Mouse (Mus musculus) right cerebral cortex, postnatal 36 days (tissue): ENCODE results near the gene Olfr71.
A peak's percentile ranks its signal among the peaks of the same experiment; 100 is the strongest.

Experiments
- DNase-seq, 2 experiments: peaks; one replicate each; pipeline ENCODE4 v3.0.0; 2022; ENCODE audit warnings: low spot score in 2 of 2, mixed read lengths in 1 of 2

The Olfr71 gene

DNA sequence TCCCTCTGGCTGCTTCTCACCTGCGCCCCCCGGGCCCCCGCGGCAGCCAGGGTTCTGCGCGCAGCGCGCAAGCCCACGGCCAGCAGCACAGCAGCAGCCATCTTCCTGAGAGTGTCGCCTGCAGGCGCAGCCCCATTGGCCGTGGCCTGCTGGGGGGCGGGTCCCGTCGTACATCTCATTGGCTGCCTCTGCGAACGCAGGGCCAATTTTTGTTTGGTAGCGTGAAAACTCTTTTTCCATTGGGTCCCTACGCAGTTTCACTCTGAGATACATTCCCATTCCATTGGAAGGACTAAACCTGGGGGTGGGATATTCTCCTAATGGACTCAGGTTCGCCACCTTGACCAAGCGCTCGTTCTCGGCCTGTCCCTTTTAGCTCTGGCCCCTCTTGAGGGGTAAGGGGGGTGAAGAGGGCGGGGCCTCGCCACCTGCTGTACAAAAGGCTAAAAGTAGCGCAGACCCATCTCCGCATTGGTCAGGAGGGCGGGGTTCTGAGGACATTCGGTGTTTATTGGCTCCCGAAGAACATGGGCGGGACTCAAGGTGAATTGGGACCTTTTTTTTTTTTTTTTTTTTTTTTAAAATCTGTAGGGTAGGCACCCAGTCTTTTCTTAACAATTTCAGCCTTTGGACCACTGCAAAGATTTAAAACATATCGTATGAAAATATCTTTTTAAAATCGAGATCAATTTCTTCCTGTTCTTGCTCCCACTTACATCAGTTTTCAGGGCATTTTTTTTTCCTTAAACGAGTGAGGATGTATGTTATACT lies 53.5 kb downstream of the Olfr71 start, which contains the start of gene Hint2:
Gene Hint2, minus strand, starts transcription at position 128 of the 771 bp plus-strand sequence.
- DNase-seq: peak; percentile 93 to 96

DNA sequence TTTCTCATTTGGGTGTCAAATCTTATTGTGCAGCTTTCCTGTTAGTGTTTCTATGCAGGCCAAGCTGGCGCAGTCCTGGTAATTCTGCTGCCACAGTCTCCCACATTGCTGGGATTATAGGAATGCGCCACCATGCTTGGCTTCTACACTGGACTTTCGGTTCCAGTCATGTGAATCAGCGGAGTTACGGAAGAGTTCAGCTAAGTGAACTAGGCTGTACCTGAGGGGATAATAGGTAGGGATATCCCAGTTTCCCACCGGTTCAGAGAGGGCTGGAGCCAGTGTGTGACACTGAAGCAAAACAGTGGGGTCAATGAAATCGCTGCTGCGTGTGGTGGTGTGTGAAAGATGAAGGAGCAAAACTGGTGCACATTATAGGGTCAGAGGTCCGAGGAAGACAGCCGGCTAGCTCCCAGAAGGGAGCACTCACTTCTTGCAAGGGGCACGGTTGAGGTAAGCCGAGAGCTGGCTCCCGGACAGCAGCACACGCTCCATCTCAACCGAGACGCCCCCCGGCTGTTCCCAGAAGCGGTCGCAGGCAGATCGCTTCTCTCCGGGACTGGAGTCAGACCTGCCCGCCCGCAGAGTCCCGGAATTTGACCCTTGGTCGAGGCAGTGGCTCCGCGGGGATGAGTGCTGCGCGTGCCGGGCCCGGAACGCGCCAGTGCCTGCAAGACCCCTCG lies 54.3 kb downstream of the Olfr71 start:
- peak in 1 of 2 experiments; percentile 38 for DNase-seq
